Mouse (Mus musculus): Measurements from ENCODE around the gene Mllt11.

DNA sequence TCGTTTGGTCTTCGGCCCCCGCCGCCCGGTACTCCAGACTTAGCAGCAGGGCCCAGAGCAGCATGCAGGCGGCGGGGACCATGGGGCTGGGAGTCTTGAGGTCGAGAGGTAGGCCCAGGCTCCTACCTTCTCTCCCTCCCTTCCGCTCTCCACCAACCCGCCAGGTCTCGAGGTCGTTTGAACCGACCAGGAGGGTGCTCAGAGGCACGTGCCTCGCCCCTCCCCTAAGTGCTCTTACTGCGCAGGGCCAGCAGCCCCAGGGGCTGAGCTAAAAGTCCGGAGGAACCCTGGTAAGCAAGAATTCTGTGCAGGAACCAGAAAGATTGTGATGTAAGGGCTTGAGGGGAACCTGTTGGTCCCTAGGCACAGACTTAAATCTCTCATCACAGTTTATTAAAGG, 8.9 kb upstream of the Mllt11 start:
- no peak for TF ChIP-seq CTCF (IDR thresholded peaks at IDR 0.05; ENCODE audit: low read depth)
- TF ChIP-seq EP300 (optimal IDR thresholded peaks at IDR 0.05) = no peak
